Mouse (Mus musculus): Measurements from ENCODE around the gene Trpm1.

GRCm38 (mm10) chr7:64226339-64227194, 72.9 kb downstream of the Trpm1 start:
- TF ChIP-seq CTCF (IDR thresholded peaks at IDR 0.05) (no peak), EP300 (IDR thresholded peaks at IDR 0.05) (no peak)

All from lung, postnatal 0 days (tissue).